Mouse (Mus musculus) layer of hippocampus, postnatal 36 days (tissue): Measurements from ENCODE around the gene Ggcx. TPM values are rescaled to one million over a fixed set of nuclear protein-coding genes. Genes with fewer than 3 reads are reported as not detected.

Source experiments
- DNase-seq, 2 experiments: peaks; one replicate each; pipeline ENCODE4 v3.0.0; 2022
- total RNA-seq, 2 experiments: library from RNA; stranded (reverse); gene quantifications; 2 replicates each; pipeline ENCODE4 v1.2.3; 2021

Gene Ggcx
- 10 to 100 TPM; 22.6 to 24.0 TPM for total RNA-seq

DNA sequence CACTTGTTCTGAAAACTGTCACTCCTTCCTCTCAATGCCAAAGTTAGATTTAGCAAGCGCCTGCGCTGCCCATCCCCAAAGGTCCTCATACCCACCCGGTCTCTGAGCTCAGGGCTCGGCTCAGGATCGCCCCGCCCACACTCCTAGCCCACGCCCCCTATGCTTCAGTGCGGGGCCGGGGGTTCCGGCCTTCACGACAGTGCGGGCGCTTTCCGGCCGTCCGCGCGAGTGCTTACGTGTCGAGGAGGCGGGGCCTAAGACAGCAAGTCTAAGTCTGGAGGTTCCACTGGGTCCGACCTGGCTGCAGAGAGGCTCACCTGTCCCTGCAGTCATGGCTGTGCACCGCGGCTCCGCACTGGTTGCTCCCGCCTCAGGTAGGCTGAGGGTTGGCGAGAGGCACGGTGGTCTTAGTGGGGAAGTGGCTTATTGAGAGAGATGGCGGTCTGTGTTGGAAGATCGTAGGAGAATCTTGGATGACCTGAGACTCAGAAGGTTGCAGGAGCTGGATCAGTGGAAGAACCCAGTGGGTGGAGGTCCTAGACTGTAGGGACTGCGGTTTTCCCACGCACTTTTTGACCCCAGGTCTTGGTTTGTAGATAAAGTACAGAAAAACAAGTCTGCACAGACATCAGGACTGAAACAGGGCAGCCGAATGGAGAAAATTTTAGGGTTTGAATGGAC is at the start of gene Ggcx:
Ggcx (plus strand) TSS at position 233 of the 681 bp plus-strand sequence.
- peak; percentile 88 to 91 for DNase-seq

- no peak for DNase-seq
These were observed 49.1 kb upstream of the Ggcx start for GRCm38 (mm10) chr6:72364985-72365384.

DNA sequence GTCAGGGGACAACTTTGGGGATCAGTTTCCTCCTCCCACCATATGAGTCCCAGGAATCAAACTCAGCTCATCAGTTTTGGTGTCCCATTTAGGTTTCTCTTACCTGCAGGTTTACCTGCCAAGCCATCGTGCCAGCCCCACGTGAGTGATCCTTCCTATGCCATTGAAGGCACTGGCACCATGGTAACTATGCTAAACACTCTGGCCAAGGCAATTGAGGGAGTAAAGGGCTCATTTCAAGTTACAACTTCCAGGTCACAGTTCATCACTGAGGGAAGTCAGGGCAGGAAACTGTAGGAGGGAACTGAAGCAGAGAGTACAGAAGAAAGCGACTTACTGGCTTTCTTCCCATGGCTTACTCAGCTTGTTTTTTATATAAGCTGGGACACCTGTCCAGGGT is 47.8 kb upstream of the Ggcx start:
- DNase-seq, result no peak

DNA sequence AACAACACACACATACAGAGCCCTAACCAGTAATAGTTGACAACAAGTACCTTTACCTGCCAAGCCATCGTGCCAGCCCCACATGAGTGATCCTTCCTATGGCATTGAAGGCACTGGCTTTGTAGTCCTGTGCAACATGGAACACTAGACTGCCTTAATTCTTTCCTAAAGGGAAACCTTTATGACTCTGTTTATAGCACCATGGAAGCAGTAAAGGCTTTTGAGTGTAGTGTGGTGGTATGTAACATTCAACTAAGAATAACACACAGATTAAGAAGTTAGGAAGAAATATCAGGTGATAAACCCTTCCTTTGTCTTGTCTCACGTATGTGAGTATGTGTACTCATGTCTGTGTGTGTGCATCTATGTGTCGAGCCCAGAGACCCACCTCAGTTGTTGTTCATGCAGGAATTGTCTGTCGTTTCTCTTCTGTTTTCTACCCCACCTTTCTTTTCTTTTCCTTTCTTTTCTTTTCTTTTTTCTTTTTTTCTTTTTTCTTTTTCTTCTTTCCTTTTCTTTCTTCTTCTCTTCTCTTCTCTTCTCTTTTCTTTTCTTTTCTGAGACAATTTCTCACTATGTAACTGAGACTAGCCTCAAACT is 47.2 kb upstream of the Ggcx start, which contains the start of gene Rnf181:
Rnf181 (minus strand) TSS at position 113 of the 600 bp plus-strand sequence.
- DNase-seq, result no peak

- DNase-seq, result no peak
These were observed 46.6 kb upstream of the Ggcx start for GRCm38 (mm10) chr6:72367460-72367974.

GRCm38 (mm10) chr6:72369557-72369956 is 44.6 kb upstream of the Ggcx start:
- no peak for DNase-seq

DNA sequence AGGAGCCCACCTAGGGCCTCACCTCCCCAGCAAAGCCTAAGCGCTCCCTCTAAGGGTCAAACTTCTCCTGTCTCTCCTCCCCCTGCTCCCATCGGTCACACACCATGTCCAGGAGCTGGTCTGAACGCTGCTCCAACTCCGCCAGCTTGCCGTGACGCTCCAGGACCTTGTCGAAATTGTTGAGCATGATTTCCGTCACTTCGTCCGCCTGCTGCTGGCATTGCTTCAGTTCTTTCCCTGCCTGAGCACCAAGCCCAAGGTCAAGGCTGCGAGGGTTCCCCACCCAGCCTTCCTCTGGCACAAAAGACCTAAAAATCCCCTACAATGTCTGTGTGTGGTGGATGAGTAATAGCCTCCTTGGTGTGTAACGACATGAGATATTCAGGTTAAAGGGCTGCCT is 44.0 kb upstream of the Ggcx start:
- DNase-seq, result no peak

GRCm38 (mm10) chr6:72371147-72371546 is 43.0 kb upstream of the Ggcx start:
- DNase-seq, result peak in 1 of 2 experiments; percentile 38

GRCm38 (mm10) chr6:72371571-72371970 is 42.5 kb upstream of the Ggcx start:
- no peak for DNase-seq

DNA sequence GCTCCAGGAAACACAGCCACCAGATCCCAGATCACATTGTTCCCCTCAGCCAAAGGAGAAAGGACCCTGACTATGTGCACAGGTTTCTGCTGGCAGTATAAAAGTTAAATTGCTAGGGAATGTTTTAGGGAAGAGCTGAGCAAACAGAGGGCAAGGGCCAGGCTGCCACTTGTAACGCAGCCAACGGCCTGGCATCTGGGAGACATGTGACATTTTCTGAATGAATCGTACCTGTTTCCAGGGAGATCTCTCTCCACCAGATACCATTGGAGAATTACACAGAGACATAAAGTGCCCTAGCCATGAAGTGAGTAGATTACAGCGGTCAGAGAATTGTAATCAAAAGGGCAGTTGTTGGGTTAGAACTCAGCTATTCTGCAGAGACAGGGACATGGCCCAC is 40.9 kb upstream of the Ggcx start:
- no peak for DNase-seq

DNA sequence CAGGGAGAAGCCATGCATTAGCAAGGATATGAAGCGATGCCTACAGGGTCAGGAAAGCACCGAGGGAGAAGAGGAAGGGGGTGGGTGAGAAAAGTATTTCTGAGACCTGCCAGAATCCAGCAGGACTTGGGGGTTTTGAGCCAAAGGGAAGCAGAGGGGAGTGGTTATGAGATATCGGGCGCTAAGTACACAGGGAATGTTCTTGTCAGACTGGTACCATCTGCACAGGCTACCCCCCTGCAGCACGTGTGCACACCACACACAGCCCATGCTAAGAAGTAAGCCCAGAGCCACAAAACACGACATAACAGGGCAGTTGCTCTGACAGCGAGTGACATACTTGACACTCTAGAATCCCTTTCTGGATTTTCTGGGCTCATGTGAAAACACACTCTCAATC is 39.9 kb upstream of the Ggcx start:
- no peak for DNase-seq

DNA sequence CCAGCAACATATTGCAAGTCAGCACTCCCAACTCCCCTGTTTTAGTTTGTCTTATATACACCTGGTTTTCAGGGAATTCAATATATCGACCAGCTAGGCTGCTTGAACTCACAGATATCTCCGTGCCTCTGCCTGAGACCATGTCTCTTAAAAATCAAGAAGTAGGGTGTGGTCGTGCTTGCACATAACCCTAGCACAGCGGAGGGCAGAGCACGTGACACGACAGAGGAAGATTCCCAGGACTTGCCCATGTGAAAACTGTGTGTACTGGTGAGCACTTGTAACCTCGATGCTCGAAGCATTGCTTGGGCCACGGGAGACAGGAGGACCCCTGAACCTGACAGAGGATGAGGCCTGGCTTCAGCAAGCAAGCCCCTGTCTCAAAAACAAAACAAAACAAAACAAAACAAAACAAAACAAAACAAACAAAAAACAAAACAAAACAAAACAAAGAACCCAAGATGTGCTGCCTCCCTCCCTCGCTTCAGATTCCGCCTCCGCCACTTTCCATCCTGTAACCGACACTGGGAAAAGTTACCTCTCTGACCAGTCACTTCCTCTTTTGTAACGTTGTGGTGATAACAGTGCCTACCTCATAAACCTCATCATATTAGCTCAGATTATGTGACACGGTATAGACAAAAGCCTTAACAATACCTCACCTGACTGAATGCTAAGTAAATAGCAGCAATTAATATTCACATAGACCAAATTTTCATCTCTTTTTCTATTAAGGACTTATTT is 39.1 kb upstream of the Ggcx start:
- DNase-seq, result no peak

DNA sequence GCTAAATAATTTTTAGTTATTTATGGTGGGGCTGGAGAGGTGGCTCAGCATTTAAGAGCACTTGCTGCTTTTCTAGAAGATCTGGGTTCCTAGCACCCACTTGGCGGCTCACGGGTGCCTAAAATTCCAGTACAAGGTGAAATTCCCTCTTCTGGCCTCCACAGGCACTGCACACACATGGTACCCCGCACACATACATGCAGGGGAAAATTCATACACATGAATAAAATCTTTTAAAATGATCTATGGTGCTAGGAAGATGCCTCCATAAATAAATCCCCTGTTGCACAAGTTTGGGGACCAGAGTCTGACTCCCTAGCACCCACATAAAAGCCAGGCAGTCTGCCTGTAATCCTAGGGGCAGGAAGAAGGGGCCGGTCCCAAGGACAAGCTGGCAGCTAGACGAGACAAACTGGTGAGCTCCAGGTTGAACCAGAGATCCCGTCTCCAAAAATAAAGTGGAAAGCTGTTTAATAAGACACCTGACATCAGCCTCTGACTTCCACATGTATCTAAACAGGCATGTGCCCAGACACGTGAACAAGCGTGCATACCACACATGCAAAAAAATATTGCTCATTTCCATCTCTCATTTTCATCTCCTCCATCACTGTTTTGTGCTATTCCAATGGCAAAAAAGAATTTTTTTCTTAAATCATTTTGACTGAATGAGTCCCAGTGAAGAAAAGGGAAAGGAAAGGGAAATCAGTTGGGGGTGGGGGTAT is 35.4 kb upstream of the Ggcx start:
- no peak for DNase-seq

- DNase-seq, result no peak
These were observed 34.6 kb upstream of the Ggcx start for GRCm38 (mm10) chr6:72379377-72380130.

GRCm38 (mm10) chr6:72380131-72380770 is 33.9 kb upstream of the Ggcx start, which contains the start of gene Vamp5:
TSS of gene Vamp5 (minus strand) at chr6:72380468.
- DNase-seq, result no peak

DNA sequence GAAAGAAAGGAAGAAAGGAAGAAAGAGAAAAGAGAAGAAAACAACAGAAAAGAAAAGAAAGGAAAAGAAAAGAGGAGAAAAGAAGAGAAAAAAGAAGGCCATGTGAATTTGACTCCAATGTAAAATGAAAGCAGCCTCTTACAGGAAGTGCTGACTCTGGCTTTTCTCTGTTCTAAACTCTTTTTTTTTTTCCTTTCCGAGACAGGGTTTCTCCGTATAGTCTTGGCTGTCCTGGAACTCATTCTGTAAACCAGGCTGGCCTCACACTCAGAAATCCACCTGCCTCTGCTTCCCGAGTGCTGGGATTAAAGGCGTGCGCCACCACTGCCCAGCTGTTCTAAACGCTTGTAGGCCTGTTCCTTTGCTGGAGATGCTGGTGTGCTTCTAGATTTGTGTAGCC is 31.6 kb upstream of the Ggcx start:
- no peak for DNase-seq

DNA sequence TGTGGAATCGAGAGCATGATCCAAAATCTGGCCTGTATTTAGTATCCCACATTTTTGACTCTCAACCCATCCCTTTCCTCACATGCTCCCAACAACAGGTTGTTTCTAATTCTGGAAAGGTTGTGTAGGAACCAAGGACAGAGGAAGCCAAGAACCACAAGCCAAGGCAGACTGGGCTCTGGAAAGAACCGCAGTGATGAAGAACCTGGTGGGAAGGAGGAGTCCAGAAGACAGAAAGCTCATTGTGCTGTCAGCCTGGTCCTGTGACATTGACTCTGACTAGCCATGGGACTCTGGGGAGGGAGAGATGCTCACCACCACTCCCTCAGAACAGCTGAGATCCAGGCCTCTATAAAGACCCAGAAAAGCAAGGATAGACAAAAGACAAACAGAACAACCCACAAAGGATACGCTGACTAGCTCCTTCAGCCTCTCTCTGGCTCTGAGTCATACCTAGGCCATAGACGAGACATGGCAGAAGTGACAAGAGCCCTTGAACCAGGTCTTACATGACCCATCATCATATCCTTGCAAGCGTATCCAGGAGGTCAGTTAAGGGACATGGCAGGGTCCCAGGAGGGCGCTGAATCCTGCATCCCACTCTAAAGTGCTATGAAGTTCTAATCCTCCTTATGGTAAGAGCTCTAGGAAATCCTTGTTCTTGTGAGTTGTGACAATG is 30.8 kb upstream of the Ggcx start:
- DNase-seq, result no peak

- no peak for DNase-seq
These were observed 30.2 kb upstream of the Ggcx start for GRCm38 (mm10) chr6:72383952-72384351.

GRCm38 (mm10) chr6:72385258-72385657 is 28.9 kb upstream of the Ggcx start:
- no peak for DNase-seq

- DNase-seq, result no peak
These were observed 27.5 kb upstream of the Ggcx start for GRCm38 (mm10) chr6:72386561-72386960.

- no peak for DNase-seq
These were observed 26.3 kb upstream of the Ggcx start for GRCm38 (mm10) chr6:72387816-72388215.
